Mouse (Mus musculus) liver, embryonic 11.5 days (tissue): Measurements from ENCODE around the gene Kl. TPM values are rescaled to one million over a fixed set of nuclear protein-coding genes. Genes with fewer than 3 reads are reported as not detected.

Source experiments
- ATAC-seq: fragments of 200-750 bp; cut with Nextera tagmentation; replicated peaks from 2 replicates; pipeline ENCODE4 v1.8.0; 2017; ENCODE audit warnings: moderate number of reproducible peaks, mild to moderate bottlenecking, moderate TSS enrichment, moderate library complexity; ENCODE audit not compliant: low FRiP score
- DNase-seq: peaks from one replicate; pipeline ENCODE4 v3.0.0-alpha.2; 2017; ENCODE audit warnings: low spot score
- H3K27ac ChIP-seq: fragments of 300-500 bp; sonication (generic); 2 replicates; pipeline ENCODE4 v1.5.1; 2014; ENCODE audit warnings: mild to moderate bottlenecking, low read depth, low read length, control low read depth
- H3K27me3 ChIP-seq: fragments of 300-500 bp; sonication (generic); replicated peaks from 2 replicates; pipeline ENCODE4 v1.6.1; 2014; ENCODE audit warnings: low read length, mixed read lengths; ENCODE audit not compliant: control insufficient read depth, insufficient read depth
- H3K36me3 ChIP-seq: fragments of 300-500 bp; sonication (generic); 2 replicates; pipeline ENCODE4 v1.6.1; 2014; ENCODE audit warnings: mild to moderate bottlenecking, low read length, moderate library complexity, mixed read lengths; ENCODE audit not compliant: control insufficient read depth, insufficient read depth
- H3K4me1 ChIP-seq: fragments of 300-500 bp; sonication (generic); replicated peaks from 2 replicates; pipeline ENCODE4 v1.6.1; 2014; ENCODE audit warnings: low read length, mixed read lengths; ENCODE audit not compliant: control insufficient read depth, insufficient read depth
- H3K4me2 ChIP-seq: fragments of 300-500 bp; sonication (generic); 2 replicates; pipeline ENCODE4 v1.6.1; 2014; ENCODE audit warnings: mild to moderate bottlenecking, control low read depth, moderate library complexity
- H3K4me3 ChIP-seq: fragments of 300-500 bp; sonication (generic); 2 replicates; pipeline ENCODE4 v1.5.1; 2014; ENCODE audit warnings: low read depth, low read length, control low read depth
- H3K9ac ChIP-seq: fragments of 300-500 bp; sonication (generic); 2 replicates; pipeline ENCODE4 v1.6.1; 2014; ENCODE audit warnings: low read depth, low read length, control low read depth
- H3K9me3 ChIP-seq: fragments of 300-500 bp; sonication (generic); 2 replicates; pipeline ENCODE4 v1.6.1; 2016; ENCODE audit warnings: low read length, inconsistent platforms, mixed read lengths; ENCODE audit not compliant: control insufficient read depth
- WGBS: fragments of 180-500 bp; shearing (Covaris S2); extraction: QIAGEN DNeasy Blood & Tissue Kit; methylation state at CpG from one replicate; pipeline ENCODE4 v1.1.7; 2014; 5-methylcytosine and 5-hydroxymethylcytosine counted together
- polyA plus RNA-seq: library from polyadenylated mRNA; unstranded; fragments of >200 nt; fragmentation: Nextera tagmentation; extraction: Ambion mirVana; gene quantifications from 2 replicates; pipeline ENCODE4 v1.2.1, GENCODE M21; 2014

The Kl gene
- polyA plus RNA-seq, 1 experiment from 2014 or later: not detected

- ATAC-seq: no peak
- Histone ChIP-seq H3K36me3 (no peaks in the 10 kb centered on the region), H3K4me1 (0 out of 2 replicates have a peak, but pooled peaks cover 2% of the 10 kb centered on the region), H3K4me3 (no peak overlapping the region), H3K27ac (no peak overlapping the region), H3K9me3 (no peaks in the 10 kb centered on the region), H3K27me3 (no peaks in the 10 kb centered on the region), H3K9ac (no peak overlapping the region), H3K4me2 (no peak overlapping the region)
- DNase-seq: no peak
- WGBS: 87% methylated on average over 6 of the region's 6 CpGs
Measured at GRCm38 (mm10) chr5:151028906-151029305, 76.5 kb downstream of the Kl start.

- H3K36me3 ChIP-seq: no peaks in the 10 kb centered on the region
- WGBS: 56% methylated on average over 9 of the region's 9 CpGs
- no peak for ATAC-seq
Measured at GRCm38 (mm10) chr5:151034715-151035512, 82.5 kb downstream of the Kl start.

GRCm38 (mm10) chr5:151037871-151038270 lies 85.5 kb downstream of the Kl start:
- Histone ChIP-seq H3K4me2 (no peak overlapping the region), H3K4me3 (no peak overlapping the region), H3K36me3 (no peaks in the 10 kb centered on the region), H3K27ac (no peak overlapping the region), H3K4me1 (no peaks in the 10 kb centered on the region), H3K9me3 (no peaks in the 10 kb centered on the region), H3K27me3 (no peaks in the 10 kb centered on the region), H3K9ac (no peak overlapping the region)
- 87% methylated on average over 7 of the region's 7 CpGs for WGBS
- ATAC-seq: no peak
- DNase-seq: no peak

More at GRCm38 (mm10) chr5:151034715-151035512, 82.5 kb downstream of the Kl start:
- no peaks in the 10 kb centered on the region for H3K9me3 ChIP-seq
- no peak overlapping the region for H3K4me2 ChIP-seq
- H3K27ac ChIP-seq: no peak overlapping the region
- no peaks in the 10 kb centered on the region for H3K27me3 ChIP-seq
- H3K9ac ChIP-seq: no peak overlapping the region
- no peak for DNase-seq
- H3K4me1 ChIP-seq: 0 out of 2 replicates have a peak, but pooled peaks cover 2% of the 10 kb centered on the region
- no peak overlapping the region for H3K4me3 ChIP-seq

GRCm38 (mm10) chr5:151042911-151043310 lies 90.5 kb downstream of the Kl start:
- ATAC-seq (no peak), DNase-seq (no peak)
- H3K9me3 ChIP-seq: no peaks in the 10 kb centered on the region
- no peaks in the 10 kb centered on the region for H3K36me3 ChIP-seq
- no peaks in the 10 kb centered on the region for H3K4me1 ChIP-seq
- H3K27ac ChIP-seq: no peak overlapping the region
- no peaks in the 10 kb centered on the region for H3K27me3 ChIP-seq
- H3K4me3 ChIP-seq: no peak overlapping the region
- WGBS: 79% methylated on average over 5 of the region's 5 CpGs
- no peak overlapping the region for H3K4me2 ChIP-seq
- H3K9ac ChIP-seq: no peak overlapping the region
